Mouse (Mus musculus) liver, adult 2 months (tissue): ENCODE data around the gene Nol11. TPM values are rescaled to one million over a fixed set of nuclear protein-coding genes. Genes with fewer than 3 reads are reported as not detected.
A peak's percentile ranks its signal among the peaks of the same experiment; 100 is the strongest.
"Not testable (repeated sequence)": the region's sequence is repeated elsewhere in the genome, so short reads cannot be mapped to it uniquely, and the experiment has no call there.

Experiments used
- DNase-seq: peaks from one replicate; pipeline ENCODE4 v3.0.0-alpha.2; 2011; ENCODE audit warnings: low read depth, low spot score; ENCODE audit errors: extremely low read depth
- H3K27ac ChIP-seq: fragments of 200-500 bp; replicated peaks from 2 replicates; pipeline ENCODE4 v1.5.1; 2012; ENCODE audit warnings: low read depth, mild to moderate bottlenecking, control low read depth, inconsistent platforms, low read length; ENCODE audit not compliant: insufficient read depth
- H3K27me3 ChIP-seq: fragments of 200-500 bp; 2 replicates; pipeline ENCODE4 v1.6.1; 2012; ENCODE audit warnings: mild to moderate bottlenecking, moderate library complexity, low read length, inconsistent platforms; ENCODE audit not compliant: control insufficient read depth, insufficient read depth
- H3K36me3 ChIP-seq: fragments of 200-500 bp; 2 replicates; pipeline ENCODE4 v1.6.1; 2012; ENCODE audit warnings: low read length, inconsistent platforms; ENCODE audit not compliant: control insufficient read depth, insufficient read depth
- H3K4me1 ChIP-seq: fragments of 200-500 bp; 2 replicates; pipeline ENCODE4 v1.6.1; 2011; ENCODE audit warnings: low read length; ENCODE audit not compliant: control insufficient read depth, insufficient read depth
- H3K4me3 ChIP-seq: fragments of 200-500 bp; 2 replicates; pipeline ENCODE4 v1.5.1; 2011; ENCODE audit warnings: low read depth, mild to moderate bottlenecking, control low read depth, low read length, moderate library complexity; ENCODE audit not compliant: insufficient read depth
- H3K79me2 ChIP-seq: fragments of 200-500 bp; 2 replicates; pipeline ENCODE4 v1.6.1; 2012; ENCODE audit warnings: inconsistent platforms, mild to moderate bottlenecking, low read length, moderate library complexity; ENCODE audit not compliant: control insufficient read depth, insufficient read depth
- H3K9ac ChIP-seq: fragments of 200-500 bp; 2 replicates; pipeline ENCODE4 v1.6.1; 2012; ENCODE audit warnings: low read depth, mild to moderate bottlenecking, control low read depth, inconsistent platforms, low read length
- CTCF ChIP-seq: fragments of 200-500 bp; IDR thresholded peaks from 2 replicates; pipeline ENCODE4 v1.5.1; 2011; ENCODE audit warnings: low read depth, low read length, control low read depth
- POLR2A ChIP-seq: fragments of 200-500 bp; IDR thresholded peaks from 2 replicates; pipeline ENCODE4 v1.6.1; 2011; ENCODE audit warnings: low read length, control low read depth; ENCODE audit not compliant: insufficient read depth; ENCODE audit errors: extremely low read depth
- WGBS: fragments of 180-500 bp; shearing (Covaris S2); methylation state at CpG from one replicate; pipeline ENCODE4 v1.1.7; 2018; 5-methylcytosine and 5-hydroxymethylcytosine counted together
- polyA plus RNA-seq: library from polyadenylated mRNA; depleted of rRNA; stranded (reverse); fragments of >200 nt; gene quantifications from 2 replicates; pipeline ENCODE4 v1.2.3, GENCODE M21; 2012
- total RNA-seq: library from RNA; depleted of rRNA; stranded (reverse); fragments of >200 nt; gene quantifications from 2 replicates; pipeline ENCODE4 v1.2.3, GENCODE M21; 2014

Nol11 gene
- total and polyA plus RNA-seq, 2 experiments = 4.6 to 9.0 TPM

- Histone ChIP-seq H3K9ac (no peak overlapping the region), H3K27ac (no peak overlapping the region), H3K27me3 (no peaks in the 10 kb centered on the region), H3K4me3 (no peak overlapping the region), H3K4me1 (no peaks in the 10 kb centered on the region), H3K79me2 (no peaks in the 10 kb centered on the region), H3K36me3 (no peaks in the 10 kb centered on the region)
- 97% methylated on average over 6 of the region's 6 CpGs for WGBS
- no peak for DNase-seq
- no peak for TF ChIP-seq CTCF
- TF ChIP-seq POLR2A = no peak
Measured at GRCm38 (mm10) chr11:107137593-107137992, 51.6 kb downstream of the Nol11 start.

GRCm38 (mm10) chr11:107136458-107136857 lies 52.7 kb downstream of the Nol11 start:
- not testable (repeated sequence) for H3K36me3 ChIP-seq, H3K4me1 ChIP-seq, H3K27me3 ChIP-seq, H3K4me3 ChIP-seq, H3K79me2 ChIP-seq, H3K27ac ChIP-seq, DNase-seq, H3K9ac ChIP-seq
- WGBS = 97% methylated on average over 10 of the region's 10 CpGs

GRCm38 (mm10) chr11:107135741-107136140 lies 53.4 kb downstream of the Nol11 start:
- WGBS = 88% methylated on average over 3 of the region's 3 CpGs
- Histone ChIP-seq H3K4me3 (no peak overlapping the region), H3K9ac (no peak overlapping the region), H3K36me3 (no peaks in the 10 kb centered on the region), H3K4me1 (no peaks in the 10 kb centered on the region), H3K27ac (no peak overlapping the region), H3K27me3 (no peaks in the 10 kb centered on the region), H3K79me2 (no peaks in the 10 kb centered on the region; the same call in 1 of the 2 replicates)
- TF ChIP-seq POLR2A (no peak), CTCF (no peak)
- DNase-seq = no peak

GRCm38 (mm10) chr11:107132426-107132825 lies 56.8 kb downstream of the Nol11 start:
- Histone ChIP-seq H3K4me1 (peaks cover 4% of the 10 kb centered on the region; the same call in 1 of the 2 replicates), H3K27ac (peak overlapping the region; percentile 9; the same call in 1 of the 2 replicates), H3K27me3 (no peaks in the 10 kb centered on the region), H3K79me2 (peaks cover 2% of the 10 kb centered on the region; the same call in 1 of the 2 replicates), H3K36me3 (no peaks in the 10 kb centered on the region), H3K4me3 (peak overlapping the region; percentile 69), H3K9ac (peak overlapping the region; percentile 61)
- TF ChIP-seq POLR2A (no peak), CTCF (no peak)
- peak; percentile 55 for DNase-seq
- WGBS = 1% methylated on average over 16 of the region's 16 CpGs

GRCm38 (mm10) chr11:107131749-107132421 lies 57.3 kb downstream of the Nol11 start, which contains the start of gene Bptf:
Gene Bptf (minus strand): TSS chr11:107132127.
- peaks cover 4% of the 10 kb centered on the region; the same call in 1 of the 2 replicates for H3K4me1 ChIP-seq
- peak within 1 kb of the TSS; percentile 69 for H3K4me3 ChIP-seq
- peak within 1 kb of the TSS; percentile 25 for H3K27ac ChIP-seq
- whole genome bisulfite sequencing = 3% methylated on average over 45 of the region's 94 CpGs
- TF ChIP-seq CTCF (peak; percentile 78), POLR2A (peak; percentile 61; the same call in 1 of the 2 replicates)
- no peaks in the 10 kb centered on the region for H3K27me3 ChIP-seq
- H3K79me2 ChIP-seq = peaks cover 2% of the 10 kb centered on the region; the same call in 1 of the 2 replicates
- peak within 1 kb of the TSS; percentile 66 for H3K9ac ChIP-seq
- no peaks in the 10 kb centered on the region for H3K36me3 ChIP-seq
- DNase-seq = peak; percentile 54
